Mouse (Mus musculus): ENCODE measurements around the gene Nkx3-2.

GRCm38 (mm10) chr5:41755373-41755960 is 8.8 kb downstream of the Nkx3-2 start:
- TF ChIP-seq POLR2A (IDR thresholded peaks at IDR 0.05; ENCODE audit: insufficient read depth, low read depth, low read length) (no peak), CTCF (IDR thresholded peaks at IDR 0.05) (no peak)

All from heart, adult 2 months (tissue).